Mouse (Mus musculus) MN1 (cell line): ENCODE measurements around the gene Gle1.
A peak's percentile ranks its signal among the peaks of the same experiment; 100 is the strongest.
"Not testable (repeated sequence)": the region's sequence is repeated elsewhere in the genome, so short reads cannot be mapped to it uniquely, and the experiment has no call there.

Source experiments
- DNase-seq: peaks from one replicate; pipeline ENCODE4 v3.0.0-alpha.2; 2016; ENCODE audit warnings: low spot score

Gle1 gene

DNA sequence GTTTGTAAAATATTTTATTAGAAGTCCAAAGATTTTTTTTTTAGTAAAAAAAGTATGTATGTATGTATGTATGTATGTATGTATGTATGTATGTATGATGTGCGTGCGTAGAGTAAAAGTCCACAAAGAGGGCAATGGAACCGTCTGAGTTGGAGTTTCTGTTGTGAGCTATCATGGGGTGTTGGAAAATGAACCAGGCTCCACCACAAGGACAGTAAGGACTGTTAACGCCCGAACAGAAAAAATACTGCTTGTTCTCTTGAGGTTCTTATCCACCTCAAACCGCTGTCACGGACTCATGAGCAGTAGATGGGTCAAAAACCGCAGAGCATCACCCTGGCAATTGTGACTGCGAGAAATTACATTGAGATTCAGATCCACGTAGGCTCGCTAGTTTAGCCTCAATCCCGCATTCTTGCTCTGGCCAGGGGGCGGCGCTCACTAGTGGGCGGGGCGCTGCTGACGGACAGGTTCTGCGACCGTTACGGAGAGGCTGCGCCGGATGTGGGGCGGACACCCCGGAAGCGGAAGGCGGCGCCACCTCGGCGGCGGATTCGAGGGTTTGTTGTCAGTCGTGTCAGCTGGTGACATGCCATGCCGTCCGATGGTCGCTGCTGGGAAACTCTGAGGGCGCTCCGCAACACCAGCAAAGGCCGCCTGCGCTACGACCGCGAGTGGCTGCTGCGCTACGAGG lies at the start of gene Gle1:
Gle1 (plus strand) TSS at position 521 of the 694 bp plus-strand sequence.
- peak; percentile 91 for DNase-seq

DNA sequence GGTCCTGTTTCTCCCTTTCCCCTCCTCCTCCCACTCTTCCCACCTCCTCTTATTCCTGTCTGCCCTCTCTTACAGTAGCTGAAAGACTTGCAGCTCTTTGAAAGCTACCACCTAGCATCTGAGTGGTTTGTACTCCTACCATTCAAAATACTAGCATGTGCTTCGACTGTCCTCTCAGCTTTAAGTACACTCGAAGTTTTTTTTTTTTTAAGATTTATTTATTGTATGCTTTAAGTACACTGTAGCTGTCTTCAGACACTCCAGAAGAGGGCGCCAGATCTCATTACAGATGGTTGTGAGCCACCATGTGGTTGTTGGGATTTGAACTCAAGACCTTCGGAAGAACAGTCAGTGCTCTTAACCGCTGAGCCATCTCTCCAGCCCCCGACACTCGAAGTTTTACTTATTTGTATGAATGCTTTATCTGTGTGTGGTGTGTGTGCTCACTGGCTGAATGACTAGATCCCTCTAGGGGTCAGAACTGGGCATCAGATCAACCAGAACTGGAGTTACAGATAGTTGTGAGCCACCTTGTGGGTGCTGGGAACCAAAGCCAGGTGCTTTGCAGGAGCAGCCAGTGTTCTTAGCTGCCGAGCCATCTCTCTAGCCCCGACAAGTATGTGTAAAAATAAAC lies 48.5 kb upstream of the Gle1 start:
- DNase-seq: not testable (repeated sequence)

DNA sequence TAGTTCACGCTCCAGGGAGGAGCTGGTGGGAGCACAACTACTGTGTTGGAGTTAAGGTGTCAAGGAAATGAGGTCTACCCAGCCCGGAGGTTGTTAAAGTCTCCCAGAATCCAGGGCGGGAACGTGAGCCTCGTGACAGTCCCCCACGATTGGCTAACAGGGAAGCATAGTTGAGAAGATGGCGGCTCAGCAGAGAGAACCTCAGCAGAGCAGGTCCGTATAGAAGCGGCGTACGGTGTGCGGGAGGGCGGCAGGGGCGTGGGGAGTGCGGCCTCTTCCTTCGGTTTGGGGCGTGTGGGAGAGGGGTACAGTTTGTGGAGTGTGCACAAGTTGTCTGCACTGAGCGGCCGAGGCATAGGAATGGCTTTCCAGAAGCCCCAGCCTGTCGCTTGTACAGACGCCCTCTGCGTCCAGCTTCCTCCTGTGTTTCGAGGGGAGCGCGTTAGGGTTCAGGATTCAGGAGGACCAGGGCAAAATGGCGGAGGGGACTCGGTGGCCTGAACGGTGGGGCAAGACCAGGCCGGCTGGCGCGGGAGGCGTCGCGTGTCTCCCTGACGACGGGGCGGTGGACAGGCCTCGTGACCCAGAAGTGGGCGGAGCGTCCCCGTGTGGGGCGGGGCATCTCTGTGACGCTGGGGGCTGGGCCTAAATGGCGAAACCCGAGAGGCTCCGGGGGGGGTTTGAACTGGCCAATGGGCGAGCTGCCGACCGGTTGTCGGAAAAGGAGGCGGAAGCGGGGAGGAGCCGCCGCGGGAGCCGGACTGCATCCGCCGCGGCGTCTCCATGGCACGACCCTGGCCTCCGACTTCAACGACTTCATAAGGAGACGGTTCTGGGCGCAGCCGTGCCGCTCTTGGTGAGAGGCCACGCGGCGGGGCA lies 45.9 kb upstream of the Gle1 start, which contains the start of gene Odf2:
Odf2 (plus strand) TSS at position 156 of the 879 bp plus-strand sequence.
- DNase-seq: peak; percentile 83

DNA sequence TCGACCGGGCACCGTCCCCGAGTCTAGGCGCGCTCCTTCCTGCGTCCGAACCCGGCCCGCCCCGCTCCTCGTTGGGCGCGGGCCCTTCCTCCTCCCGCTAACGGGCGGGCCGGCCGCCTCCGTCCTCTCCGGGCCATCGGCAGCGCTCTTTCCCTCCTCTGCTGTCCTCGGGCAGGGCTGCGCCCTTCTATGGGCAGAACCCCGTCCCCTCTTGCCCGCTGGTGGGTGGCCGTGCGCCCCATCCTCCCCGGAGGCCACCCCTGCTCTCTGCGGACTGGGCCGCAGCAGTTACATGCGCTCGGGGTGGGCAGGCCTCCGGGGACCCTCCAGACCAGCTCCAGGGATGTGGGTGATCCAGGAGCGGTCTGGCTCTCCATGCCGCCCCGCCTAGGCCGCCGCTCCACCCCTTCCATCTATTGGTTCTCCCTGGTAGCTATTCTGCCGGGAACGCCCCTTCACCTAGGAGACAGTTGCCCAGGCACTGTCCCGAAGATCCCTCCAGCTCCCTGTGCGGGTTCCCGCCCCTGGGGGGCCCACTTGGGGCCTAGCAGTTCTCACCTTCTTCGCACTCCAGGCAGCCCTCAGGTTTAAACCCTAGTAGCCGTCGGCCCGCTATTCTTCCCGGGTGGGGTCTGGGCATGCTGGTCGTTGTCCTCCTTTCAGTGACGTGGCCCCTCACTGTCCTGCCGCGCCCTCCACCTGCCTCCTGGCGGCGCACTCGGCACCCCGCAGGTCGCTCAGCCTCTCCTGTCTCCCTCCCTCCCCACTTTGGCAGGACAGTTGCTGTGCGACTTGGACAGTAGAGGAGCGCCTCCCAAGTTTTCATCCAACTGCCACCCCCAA lies 45.0 kb upstream of the Gle1 start:
- DNase-seq: peak; percentile 85

DNA sequence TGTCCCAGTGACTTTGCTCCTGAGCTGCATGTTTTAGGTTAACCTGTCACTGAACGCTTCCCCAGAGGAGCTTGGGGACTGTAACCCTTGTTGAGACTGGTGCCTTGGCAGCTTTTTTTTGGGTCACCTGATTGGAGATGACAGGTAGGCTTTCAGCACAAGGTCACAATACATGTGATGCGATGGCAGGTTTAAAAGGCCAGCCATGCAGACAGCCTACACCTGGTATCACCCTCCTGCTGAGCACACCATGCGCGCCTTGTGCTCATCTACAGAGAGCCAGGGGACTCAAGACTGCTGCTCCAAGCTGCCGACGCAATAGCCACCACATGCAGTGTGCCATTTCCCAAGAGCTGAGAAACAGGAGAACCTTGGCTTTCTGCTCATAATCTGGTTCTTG lies 43.5 kb upstream of the Gle1 start:
- DNase-seq: no peak

DNA sequence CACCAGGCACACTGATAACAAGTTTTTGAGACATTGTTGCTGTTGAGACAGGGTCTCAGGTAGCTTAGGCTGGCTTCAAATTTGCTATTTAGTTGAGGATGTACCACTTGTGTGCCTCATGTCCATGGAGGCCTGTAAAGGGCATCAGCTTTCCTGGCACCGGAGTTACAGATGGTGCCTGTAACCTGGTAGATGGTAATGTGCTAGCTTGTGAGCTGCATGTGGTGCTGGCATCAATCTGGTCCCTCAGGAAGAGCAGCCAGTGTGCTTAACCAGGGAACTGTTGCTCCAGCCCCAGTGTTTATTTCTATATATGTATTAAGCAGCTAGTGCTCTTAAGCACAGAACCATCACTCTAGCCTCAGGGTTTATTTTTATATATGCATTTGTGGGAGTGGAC lies 39.2 kb upstream of the Gle1 start:
- DNase-seq: no peak

DNA sequence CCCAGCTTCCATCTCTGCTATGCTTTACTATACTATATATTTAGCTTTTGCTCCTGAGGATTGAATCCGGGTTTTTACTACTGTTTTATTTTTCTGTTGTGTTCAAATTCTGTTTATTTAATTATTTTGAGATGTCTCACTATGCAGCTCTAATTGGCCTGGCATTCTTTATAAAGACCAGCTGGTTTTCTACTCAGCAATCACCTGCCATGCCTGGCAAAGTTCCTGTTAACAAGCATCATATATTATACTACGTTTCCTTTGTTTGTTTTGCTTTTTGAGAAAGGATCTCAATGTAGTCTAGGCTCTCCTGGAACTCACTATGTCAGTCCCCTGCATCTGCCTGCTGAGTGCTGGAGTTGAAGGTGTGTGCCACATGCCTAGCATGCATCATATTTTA lies 37.9 kb upstream of the Gle1 start:
- DNase-seq: no peak

DNA sequence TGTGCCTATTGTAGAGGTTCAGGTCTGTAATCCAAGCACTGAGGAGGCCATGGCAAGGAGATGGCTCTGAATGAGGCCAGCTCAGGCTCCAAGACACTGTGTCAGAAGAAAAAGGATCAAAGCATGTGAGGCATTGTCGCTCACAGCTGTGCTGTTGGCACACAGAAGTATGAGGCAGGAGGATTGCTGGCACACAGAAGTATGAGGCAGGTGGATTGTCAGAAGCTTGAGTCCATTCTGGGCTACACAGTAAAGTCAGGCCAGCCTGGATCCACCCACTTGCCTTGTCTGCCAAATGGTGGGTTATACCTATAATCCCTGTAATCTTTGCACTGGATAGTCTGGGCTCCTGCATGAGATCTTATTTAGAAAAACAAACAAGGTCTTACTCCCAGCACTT lies 37.1 kb upstream of the Gle1 start:
- no peak for DNase-seq

DNA sequence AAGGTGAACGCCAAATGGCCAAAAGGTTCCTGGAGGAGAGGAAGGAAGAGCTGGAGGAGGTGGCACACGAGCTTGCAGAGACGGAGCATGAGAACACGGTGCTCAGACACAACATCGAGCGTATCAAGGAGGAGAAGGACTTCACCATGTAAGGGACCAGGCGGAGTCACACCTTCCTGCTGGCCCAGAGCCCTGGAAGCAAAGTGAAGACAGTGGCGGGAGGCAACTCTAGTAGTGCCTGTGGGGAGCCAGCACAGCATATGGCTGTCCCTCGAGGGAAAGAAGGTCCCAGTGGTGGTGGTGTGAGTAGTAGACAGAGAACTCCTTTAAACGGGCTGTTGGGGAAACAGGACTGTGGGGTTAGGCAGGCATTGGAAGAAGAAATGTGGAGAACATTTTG lies 33.0 kb upstream of the Gle1 start:
- DNase-seq: no peak

DNA sequence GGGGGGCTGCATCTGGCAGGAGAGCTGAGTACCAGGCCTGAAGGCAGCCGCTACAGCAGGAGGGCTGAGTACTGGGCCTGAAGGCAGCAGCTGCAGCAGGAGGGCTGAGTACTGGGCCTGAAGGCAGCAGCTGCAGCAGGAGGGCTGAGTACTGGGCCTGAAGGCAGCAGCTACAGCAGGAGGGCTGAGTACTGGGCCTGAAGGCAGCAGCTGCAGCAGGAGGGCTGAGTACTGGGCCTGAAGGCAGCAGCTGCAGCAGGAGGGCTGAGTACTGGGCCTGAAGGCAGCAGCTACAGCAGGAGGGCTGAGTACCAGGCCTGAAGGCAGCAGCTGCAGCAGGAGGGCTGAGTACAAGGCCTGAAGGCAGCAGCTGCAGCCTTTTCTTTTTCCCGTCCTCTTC lies 27.1 kb upstream of the Gle1 start:
- DNase-seq: not testable (repeated sequence)

DNA sequence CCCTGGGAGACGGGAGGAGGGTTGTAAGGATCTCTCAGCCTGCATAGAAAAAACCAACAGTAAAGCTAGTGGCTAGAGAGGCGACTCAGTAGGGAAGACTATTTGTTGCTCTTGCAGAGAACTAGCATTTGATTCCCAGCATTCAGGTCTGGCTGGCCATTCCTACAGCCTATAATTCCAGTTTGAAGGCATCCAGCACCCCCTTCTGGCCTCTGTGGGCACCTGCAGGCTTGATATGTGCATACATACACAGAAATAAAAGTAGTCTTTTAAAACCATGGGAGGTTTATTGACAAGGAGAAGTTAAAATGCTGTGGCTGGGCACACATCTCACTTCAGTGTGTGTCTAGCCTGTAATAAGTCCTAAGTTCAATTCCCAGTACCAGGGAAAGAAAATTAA lies 25.2 kb upstream of the Gle1 start:
- no peak for DNase-seq

DNA sequence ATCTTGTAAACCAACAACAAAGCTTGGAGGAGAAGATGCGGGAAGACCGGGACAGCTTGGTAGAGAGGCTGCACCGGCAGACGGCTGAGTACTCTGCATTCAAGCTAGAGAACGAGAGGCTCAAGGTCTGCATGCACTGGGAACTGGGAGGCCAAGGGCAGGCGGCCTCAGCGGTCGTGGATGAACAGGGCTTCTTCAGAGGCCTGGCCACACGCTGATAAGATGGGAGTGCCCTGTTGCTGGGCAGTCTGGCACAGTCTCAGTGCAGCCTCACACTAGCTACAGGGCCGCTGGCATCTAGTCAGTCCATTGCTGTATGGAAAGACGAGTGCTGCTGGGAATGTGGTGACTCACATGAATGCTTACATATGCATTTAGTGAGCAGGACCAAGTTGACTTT lies 17.6 kb upstream of the Gle1 start:
- DNase-seq: peak; percentile 52

DNA sequence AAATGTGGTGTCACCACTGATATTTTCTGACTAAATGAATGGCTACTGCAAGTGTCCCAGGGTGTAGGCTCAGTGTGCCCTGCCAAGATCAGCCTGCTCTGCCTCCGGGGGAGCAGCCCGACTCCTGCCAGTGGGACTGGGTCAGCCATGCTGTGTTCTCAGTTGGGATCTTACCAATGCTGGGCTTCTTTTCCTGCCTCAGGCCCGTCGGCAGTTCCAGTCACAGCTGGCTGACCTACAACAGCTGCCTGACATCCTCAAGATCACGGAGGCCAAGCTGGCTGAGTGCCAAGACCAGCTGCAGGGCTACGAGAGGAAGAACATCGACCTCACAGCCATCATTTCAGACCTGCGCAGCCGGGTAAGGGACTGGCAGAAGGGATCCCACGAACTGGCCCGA lies 13.2 kb upstream of the Gle1 start:
- DNase-seq: peak; percentile 71

DNA sequence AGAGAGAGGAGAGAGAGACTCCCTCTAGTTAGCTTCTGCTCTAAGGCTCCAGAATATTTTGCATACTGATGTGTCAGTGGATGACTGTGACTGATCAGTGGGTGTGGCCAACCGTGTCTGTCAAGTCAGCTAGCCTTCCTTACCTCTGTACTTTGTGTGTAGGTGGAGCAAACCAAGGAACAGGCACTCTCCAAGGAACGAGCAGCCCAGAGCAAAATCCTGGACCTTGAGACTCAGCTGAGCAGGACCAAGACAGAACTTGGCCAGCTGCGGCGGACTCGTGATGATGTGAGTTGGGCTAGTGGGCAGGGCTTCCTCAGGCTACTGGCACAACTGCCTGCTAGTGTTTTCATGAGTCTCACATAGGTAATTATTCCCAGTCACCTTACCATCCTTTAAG lies 8.7 kb upstream of the Gle1 start:
- DNase-seq: no peak

DNA sequence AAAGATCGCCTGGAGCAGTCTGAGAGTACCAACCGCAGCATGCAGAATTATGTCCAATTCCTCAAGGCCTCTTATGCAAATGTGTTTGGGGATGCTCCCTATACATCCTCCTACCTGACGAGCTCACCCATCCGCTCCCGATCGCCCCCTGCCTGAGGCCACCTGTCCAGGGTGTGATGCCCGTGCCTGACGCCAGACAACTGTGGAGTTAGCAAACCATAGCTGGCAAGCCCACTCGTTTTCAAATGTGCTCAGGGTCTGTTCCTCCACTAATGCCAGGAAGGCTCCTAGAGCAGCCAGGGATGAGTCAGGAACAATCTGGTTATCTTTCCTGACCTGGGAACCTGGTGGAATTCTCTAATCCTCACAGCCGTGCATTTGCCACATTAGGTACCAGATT lies 4.7 kb upstream of the Gle1 start:
- no peak for DNase-seq

DNA sequence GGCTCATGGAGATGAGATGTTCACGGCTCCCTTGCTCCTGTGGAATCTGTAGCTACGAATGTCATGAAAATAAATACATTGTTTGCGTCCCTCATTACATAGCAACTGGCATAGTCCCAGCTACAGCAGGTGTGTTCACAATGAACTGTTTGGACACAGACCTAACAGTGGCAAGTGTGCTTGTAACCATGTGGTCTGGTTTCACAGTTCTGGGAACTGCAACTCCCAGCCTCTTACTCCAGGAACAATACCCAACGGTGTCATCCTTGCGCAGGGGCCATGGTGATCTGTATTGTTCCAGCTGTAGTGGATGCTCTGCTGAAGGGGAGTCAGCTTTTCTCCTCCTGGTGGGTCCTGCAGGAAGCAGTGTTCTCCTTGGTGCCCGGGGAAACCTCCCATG lies 4.0 kb upstream of the Gle1 start:
- no peak for DNase-seq

DNA sequence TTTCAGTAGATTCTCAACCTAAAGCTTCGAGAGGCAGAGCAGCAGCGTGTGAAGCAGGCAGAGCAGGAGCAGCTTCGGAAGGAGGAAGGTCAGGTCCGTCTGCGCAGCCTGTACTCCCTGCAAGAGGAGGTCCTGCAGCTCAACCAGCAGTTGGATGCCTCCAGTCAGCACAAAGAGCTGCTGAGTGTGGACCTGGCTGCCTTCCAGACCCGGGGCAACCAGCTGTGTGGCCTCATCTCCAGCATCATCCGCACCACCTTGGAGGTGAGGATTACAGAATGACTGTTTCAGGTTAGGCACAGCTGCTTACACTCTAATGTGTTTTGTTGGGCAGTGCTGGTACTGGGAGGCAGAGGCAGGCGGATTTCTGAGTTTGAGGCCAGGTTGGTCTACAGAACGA lies 4.8 kb downstream of the Gle1 start:
- DNase-seq: peak; percentile 38

DNA sequence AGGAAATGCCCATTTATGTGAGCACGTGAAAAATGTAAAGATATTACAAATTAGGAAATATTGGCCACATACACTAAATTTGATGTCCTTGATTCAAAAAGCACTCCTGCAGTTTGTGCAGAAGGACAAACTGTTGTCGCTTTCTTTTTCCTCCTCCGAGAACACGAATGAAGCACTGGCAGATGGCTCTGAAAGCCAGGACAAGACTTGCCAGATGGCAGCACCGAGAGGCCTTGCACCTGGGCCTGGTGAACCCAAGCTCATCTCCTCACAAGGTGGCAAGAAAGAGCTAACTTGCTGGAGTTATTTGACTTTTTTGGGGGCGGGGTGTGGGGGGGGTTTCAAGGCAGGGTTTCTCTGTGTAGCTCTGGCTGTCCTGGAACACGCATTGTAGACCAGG lies 5.6 kb downstream of the Gle1 start:
- no peak for DNase-seq

DNA sequence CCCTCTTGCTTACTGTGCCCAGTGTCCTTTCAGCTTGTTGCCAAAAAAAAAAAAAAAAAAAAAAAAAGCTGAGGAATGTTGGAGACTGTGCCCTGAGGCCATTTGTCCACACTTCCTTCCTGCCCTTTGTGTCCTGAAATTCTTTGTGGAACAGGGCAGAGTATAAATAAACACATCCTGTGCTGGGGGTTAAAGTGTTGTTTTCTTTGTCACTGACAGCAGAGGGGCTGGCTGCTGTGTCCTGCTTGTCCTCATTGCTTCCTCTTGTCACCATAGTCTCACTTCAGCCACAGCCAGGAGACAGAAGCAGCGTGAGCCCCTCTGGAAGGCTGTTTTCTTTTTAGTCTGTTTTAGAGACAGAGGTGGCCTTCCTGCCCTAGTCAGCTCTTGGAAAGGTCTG lies 9.5 kb downstream of the Gle1 start:
- DNase-seq: no peak

DNA sequence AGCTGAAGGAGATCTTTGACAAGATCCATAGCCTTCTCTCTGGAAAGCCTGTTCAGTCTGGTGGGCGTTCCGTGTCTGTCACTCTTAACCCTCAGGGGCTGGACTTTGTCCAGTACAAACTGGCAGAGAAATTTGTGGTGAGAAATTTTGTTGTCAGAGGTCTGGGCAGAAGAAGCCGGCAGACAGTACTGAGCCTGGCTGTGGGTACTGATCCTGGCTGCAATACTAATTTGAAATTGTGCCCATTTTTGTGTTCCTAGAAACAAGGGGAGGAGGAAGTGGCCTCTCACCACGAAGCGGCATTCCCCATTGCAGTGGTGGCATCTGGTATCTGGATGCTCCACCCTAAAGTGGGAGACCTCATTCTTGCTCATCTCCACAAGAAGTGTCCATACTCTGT lies 13.7 kb downstream of the Gle1 start:
- DNase-seq: no peak

DNA sequence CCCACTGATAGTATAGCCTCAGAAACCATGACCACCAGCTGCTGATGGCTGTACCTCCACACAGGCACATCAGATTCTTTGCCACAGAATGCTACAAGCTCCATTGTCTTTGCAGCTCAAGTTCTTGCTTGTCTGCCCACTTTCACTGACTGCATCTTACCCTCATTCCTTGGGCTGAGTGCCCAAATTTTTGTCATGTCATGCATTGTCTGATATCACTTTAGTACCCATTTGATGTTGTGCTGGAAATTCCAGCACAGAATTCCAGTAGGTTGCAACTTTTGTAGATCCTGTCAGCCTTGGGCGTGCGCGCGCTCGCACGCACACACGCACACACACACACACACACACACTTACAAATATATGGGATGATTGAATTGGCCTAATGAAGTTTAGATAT lies 26.0 kb downstream of the Gle1 start:
- no peak for DNase-seq
